In genomic region chr2:113209263-113209662, GRCm38 (mm10) we compare ENCODE assay signal across 18 mouse cellular contexts. TPM values are rescaled to one million over a fixed set of nuclear protein-coding genes. Genes with fewer than 3 reads are reported as not detected.
"Had no signal": no experiment of that assay in that cellular context is flagged by ENCODE, and none has a peak within 500 bp of the region (broad histone marks: within the 10 kb centered on the region; RNA-seq: fewer than 3 reads in every experiment).

No protein-coding gene starts in this region.

- H3K9ac ChIP-seq: liver, embryonic 12.5 days; liver, embryonic 14.5 days; midbrain, embryonic 12.5 days; neural tube, embryonic 13.5 days; neural tube, embryonic 15.5 days had no signal

- H3K36me3 ChIP-seq: liver, embryonic 12.5 days; midbrain, embryonic 10.5 days; midbrain, embryonic 12.5 days; neural tube, embryonic 13.5 days; neural tube, embryonic 15.5 days had no signal

- H3K4me2 ChIP-seq: liver, embryonic 12.5 days; midbrain, embryonic 12.5 days; neural tube, embryonic 13.5 days; neural tube, embryonic 15.5 days had no signal

- H3K9me3 ChIP-seq: liver, embryonic 12.5 days; midbrain, embryonic 10.5 days; midbrain, embryonic 12.5 days; neural tube, embryonic 13.5 days; neural tube, embryonic 15.5 days had no signal

- ATAC-seq: liver, embryonic 12.5 days; midbrain, embryonic 16.5 days had no signal

- H3K27me3 ChIP-seq: liver, embryonic 12.5 days; neural tube, embryonic 15.5 days had no signal

- H3K27ac ChIP-seq: liver, embryonic 12.5 days; liver, embryonic 14.5 days; midbrain, embryonic 10.5 days; midbrain, embryonic 12.5 days; neural tube, embryonic 13.5 days; neural tube, embryonic 15.5 days had no signal

- DNase-seq: lung, adult 18-20 months; midbrain, embryonic 14.5 days; retina, postnatal 1 day; right cerebral cortex, postnatal 25 days; right cerebral cortex, postnatal 4 days; spleen, adult 18-20 months; thymus, adult 18-20 months; thymus, postnatal 14 days; thymus, postnatal 36 days had no signal

- H3K4me1 ChIP-seq: liver, embryonic 12.5 days; midbrain, embryonic 12.5 days; neural tube, embryonic 13.5 days; neural tube, embryonic 15.5 days had no signal

- H3K4me3 ChIP-seq: liver, embryonic 12.5 days; midbrain, embryonic 10.5 days; midbrain, embryonic 12.5 days; myocyte; neural tube, embryonic 13.5 days; neural tube, embryonic 15.5 days had no signal

RNA-seq across cellular contexts. Expression of gene Ryr3, which starts 7.6 kb away (rescaled TPM):
- polyA plus RNA-seq: liver, adult 2 months had no signal
